Mouse (Mus musculus): ENCODE data around the gene Parvb.

The Parvb gene

DNA sequence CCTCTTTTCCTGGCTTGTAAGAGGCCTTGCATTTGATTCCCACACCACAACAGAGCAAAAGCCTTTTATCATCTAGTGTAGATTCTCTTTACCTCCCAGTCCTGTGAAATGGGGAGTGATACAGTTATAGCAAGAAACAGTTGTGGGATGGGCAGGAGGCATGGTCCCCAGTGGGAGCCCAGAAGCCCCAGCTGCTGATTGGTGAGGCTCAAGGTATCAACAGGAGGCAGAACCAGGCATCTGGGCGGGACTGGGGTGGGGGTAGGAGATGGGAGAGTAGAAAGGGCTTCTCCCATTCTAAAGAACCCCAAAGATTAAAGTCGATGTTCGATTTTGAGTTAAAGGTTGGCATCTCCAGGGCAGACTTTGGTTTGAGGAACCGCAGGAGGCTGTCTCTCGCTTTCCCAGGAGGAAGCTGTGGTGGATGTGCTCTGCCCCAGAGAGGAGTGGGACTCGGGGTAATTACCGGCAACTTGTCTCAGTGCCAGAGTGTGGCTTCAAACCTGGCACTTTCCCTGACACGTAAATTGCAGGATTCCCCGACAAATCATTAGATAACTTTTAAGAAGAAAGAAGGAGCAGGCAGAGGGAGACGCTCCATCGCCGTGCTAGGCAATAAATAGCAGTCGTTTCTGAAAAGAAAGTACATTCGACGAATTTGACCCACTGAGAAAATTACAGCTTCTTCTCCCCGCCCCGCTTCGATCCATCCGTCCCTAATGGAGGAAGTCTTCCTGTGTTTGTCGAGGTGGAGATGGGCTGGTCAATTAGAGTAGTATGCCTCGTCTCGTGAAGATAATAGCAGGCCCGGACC lies 13.7 kb upstream of the Parvb start:
- DNase-seq, result no peak

DNA sequence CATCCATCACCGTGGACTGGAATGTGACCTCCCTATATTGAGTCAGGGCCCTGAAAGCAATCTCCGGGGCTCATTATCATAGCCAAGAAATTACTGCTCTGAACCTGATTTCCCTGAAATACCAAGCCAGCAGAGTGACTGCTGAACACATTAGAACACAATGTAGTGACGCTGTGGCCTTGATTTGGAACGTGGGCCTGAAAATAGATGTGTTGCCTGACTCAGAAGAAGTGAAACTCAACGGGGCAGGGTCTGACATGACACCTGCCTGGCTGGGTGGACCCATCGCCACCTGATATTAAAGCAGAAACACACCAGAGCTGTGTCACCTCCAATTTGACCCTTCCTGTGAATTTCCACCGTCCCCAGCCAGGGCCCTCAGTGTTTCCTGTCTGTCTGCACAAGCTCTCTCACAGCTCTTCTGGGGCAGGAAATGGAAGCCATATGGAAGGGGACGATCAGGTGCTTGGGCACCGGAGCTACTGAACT lies 13.0 kb upstream of the Parvb start:
- DNase-seq, result peak; percentile 32

DNA sequence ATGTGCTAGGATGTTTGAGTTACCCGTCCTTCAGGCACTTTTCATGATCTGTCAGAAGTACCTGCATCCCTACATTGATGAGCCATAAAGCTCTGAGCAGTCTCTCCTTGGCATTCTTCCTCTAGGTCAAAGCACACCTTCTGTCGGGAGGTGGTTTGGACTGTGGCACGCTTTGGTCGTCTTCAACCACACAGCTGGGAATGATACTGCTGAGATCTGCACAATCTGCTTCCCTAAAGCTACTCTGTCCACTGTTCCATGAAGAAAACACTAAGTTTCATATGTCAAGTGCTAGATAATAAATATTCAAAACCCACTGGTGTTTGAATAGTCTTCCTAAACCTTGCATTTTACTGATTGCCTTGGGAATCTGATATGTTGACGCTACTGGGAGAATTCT lies 10.3 kb upstream of the Parvb start:
- no peak for DNase-seq

DNA sequence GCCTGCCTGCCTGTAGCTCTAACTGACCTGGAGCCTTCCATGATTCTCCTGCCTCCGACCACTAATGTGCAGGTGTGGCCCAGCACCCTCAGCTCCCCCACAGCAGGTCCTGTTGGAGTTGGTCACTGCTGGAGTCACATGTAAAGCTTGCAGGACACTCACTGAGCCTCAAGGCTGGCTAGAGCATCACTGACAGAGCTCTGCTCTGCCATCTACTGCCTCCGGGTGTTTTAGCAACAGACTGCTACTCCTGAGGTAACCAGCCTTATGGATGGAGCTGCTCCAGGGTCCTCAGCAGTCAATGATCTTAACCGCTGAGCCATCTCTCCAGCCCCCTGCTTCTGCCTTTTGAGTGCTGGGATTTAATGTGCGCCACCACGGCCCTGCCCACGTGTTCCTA lies 8.4 kb upstream of the Parvb start:
- no peak for DNase-seq

DNA sequence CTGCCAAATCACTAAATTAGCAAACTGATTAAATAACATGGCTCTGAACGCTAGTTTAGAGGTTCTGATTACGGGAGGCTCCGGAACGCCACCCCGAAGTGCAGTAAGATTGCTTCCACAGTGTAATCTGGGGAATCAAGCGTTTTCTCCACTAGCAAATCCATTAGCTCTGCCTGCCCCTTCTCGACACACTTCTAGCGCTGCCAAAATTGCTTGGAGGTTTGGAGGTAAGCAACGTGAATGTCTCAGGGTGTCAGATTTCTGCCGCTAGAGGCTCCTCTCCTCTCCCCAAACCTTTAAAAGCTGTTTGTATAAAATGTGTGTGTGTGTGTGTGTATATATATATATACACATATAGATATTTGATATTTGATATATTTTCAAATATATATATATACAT lies 7.1 kb upstream of the Parvb start:
- DNase-seq, result no peak

DNA sequence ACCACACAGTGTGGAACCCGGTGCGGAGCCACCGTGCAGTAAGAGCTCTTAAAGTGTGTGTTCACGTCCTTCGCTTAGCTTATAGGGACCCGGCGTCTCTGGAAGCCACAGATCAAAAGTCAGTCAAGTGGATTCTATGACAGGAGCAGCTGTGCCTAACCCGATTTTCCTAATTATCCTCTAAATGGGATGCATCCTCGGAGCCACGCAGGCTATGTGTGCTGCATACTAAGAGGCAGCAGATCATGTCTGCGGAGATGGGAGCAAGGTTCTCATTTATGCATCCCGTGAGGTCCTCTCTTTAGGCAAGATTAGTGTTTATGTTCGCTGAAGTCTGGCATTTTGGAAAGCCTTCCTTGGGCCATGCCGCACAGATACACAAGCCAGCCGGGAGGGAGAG lies 4.9 kb upstream of the Parvb start:
- no peak for DNase-seq

DNA sequence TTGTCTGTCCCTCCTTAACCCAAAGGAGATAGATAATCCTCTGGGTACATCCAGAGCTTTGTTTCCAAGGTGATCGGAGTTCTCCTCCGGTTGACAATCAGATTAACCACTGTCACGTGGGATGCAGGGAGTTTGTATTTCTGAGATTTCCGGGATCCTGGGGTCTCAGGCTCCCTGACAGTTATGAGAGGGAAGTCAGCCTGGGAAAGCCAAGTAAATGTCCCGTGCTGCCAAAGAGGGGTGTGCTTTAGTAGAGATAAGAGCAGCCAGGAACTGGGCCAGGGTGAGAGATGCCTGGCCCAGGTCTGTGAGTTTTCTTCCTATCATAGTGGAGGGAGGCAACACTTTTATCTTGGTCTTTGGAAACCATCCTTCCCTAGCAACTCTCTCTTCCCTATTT lies 1.2 kb upstream of the Parvb start:
- DNase-seq, result peak; percentile 68

DNA sequence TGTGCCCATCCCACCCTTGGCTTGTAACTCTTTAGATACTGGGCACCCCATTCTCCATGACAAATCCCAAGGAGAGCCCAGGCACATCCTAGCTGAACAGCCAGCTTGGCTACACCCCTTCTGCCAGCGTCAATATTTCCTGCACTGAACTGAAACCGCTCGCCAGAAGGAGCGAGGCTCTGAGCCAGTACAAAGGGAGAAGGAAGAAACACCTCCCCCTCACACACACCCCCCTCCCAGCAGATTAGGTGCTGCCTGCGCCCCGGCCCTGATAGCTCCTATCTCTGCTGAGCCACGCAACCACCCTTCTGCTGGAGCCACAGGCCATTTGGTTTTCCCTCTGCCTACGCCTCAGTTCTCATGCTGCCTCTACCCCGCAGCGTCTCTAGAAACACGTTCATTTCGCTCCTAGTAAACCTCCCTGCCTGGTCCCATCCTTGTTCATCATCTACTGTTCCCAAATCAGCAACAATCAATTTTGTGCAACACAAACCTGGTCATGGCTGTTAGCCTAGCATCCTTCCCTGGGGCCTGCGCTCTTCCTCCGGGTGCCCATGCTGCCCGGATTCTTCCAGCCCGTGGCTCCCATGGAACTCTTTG lies 630 bp upstream of the Parvb start:
- peak; percentile 81 for DNase-seq

DNA sequence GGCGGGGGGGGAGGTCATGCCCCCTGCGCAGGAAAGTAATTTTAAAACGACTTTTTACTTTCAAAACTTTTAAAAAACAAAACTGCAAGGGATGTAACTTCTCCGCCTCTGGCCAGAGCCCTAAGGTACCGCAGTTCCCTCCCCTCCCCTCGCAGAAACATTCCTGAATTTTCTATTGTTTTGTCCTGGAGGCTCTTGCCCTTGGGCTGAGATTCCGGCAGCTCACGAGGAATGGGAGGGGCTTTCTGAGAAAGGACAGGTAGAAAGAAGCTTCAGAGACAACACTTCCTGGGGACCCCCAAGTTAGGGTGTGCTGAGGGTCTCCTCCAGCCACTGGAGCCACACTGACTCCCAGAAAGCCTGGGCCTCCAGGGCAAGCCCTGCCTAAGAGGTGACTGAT lies 766 bp downstream of the Parvb start:
- DNase-seq, result no peak

DNA sequence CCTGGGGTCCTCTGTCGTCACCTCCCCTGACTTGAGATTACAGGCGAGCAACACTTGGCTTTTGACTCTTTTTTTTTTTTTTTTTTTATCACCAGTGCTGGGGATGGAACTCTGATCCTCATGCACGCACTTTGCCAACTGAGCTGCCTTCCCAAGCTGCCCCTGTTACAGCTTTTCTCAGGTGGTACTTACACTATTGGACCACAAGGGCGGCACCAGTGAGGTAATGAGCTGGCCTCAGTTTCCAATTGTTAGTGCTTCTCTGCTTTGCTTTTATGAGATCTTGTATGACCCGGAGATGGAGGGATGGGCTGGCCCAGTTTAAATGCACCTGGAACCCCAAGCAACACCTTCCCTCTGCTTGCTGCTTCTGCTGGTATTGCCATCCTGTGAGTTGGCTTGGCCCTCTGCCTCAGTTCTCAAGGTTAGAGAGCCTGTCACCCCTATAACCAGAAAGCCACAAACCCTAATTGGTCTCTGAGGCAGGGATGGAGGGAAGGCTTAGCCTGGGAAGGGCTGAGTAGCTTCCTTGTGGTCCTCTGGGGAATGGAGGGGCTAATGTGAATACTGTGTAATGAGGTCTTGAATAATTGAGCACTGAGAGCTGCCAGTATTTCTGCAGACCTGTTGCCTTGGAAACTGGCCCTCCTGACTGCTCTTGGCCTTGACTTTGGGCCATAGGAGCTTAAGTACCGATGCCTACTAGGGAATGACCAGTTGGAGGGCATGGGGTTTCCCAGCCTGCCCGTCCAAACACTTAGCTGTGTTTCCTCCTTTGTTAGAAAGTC lies 3.1 kb downstream of the Parvb start:
- DNase-seq, result no peak

DNA sequence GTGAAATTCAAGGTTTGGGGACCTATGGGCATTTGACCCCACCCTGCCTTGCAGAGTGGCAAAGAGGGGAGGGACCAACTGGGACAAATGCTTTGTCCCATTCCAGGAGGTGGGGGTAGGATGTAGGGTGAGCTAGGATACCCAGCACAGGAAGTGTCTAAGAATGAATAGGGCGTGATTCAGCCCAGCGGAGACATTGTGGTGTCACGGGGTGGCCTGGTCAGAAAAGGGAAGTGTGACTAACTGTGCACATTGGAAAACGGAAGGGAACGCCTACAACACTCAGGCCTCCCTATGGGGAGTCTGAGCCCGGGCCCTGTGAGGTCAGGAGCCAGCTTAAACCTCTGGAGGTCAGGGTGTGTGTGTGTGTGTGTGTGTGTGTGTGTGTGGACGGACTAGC lies 3.8 kb downstream of the Parvb start:
- peak; percentile 92 for DNase-seq

DNA sequence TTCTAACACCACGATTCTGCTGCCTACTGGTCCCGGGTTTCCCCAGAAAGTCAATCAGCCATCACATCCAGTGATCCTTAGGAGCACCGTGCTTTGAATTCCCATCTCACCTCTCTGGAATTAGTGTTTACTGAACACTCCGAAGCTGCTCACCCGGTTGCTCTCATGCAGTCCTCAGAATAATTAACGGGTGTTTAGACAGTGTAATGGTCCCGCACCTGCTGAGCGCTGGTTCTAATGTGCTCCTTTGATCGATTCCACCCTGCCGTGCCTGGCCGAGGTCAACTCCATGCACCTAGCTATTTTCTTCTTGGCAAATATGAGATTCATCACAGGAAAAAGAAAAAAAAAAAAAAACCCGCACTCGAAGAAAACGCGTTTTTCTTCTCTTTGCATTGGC lies 6.7 kb downstream of the Parvb start:
- DNase-seq, result no peak

DNA sequence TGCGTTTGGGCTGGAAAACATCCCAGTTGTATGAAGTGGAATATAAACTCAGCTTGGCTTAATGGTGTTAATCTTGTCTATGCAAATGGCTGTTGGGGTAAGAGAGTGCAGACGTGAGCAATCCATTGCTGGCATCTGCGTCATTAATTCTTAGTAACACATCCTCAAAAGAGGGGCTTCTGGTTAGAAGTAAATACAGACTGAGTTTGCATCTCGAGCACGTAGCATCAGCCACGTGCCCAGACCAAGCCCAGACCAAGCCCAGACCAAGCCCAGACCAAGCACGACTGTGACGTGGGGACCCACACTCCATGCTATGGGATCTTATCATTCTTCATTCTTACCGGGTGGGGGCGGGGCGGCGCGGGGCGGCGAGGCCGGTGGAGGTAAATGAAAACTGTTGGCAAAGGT lies 7.2 kb downstream of the Parvb start:
- DNase-seq, result no peak

DNA sequence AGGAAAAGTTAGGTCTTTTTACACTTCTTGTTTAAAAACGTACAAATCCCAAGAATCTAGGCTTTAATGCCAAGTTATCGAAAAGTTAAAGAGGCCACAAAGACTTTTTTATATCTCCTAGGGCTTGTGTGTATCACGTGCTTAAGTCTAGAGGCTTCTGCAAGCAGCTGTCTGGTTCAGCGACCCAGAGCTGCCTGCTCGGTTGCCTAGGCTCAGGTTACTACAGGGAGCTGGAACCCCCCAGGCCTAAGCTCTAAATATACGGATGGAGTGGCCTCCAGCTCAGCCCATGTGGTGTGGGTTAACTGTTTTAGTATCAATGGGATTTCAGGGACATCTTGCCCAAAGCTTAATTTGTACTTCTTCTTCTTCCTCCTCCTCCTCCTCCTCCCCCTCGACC lies 9.7 kb downstream of the Parvb start:
- DNase-seq, result no peak

DNA sequence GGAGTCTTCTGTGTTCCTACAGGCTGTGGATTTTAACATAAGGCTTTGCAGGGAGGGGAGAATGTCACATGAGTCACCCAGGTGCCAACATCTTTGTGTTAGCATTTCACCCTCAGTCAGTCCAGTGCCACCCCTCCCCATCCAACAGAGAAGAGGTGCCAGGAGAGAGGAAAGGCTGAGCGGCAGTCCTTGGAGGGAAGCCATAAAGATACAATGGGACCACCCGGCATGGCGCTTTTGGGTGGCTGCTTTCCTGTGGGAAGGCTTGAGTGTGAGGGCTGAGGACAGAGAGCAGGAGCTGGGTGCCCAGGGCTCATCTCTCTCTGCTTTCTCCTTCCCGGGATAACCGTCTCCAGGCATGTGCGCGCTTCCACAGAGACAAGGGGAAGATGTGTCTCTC lies 13.3 kb downstream of the Parvb start:
- peak; percentile 23 for DNase-seq

DNA sequence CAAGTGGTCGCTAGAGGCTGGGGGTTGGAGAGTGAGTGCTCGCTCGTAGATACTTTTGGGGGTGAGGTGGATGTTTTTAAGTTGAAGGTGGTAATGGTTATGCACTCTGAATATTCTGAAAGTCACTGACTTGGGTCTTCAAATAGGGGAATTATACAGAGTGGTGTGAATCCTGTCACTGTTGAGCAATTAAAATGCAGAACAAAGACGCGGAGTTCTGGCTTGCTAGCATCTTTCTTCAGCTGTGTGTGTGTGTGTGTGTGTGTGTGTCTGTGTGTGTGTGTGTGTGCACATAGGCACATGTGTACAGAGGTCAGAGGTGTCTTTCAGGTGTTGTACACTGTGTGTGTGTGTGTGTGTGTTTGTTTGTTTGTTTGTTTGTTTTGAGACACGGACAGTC lies 14.4 kb downstream of the Parvb start:
- DNase-seq, result peak; percentile 16

DNA sequence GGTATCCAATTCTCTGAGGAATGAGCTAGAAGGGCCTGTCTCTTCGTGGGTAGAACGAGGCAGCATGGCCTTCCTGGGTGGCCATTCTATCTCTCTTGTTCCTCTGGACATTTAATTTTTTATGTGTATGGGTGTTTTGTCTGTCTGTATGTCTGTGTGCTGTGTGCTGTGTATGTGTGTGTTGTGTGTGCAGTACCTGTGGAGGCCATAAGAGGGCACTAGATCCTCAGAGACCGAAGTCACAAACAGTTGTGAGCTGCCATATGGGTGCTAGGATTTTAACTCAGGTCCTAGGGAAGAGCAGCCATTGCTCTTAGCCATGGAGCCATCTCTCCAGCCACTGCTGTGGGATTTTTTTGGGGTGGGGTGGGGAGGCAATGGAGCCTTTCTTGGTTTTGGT lies 15.5 kb downstream of the Parvb start:
- DNase-seq, result no peak

DNA sequence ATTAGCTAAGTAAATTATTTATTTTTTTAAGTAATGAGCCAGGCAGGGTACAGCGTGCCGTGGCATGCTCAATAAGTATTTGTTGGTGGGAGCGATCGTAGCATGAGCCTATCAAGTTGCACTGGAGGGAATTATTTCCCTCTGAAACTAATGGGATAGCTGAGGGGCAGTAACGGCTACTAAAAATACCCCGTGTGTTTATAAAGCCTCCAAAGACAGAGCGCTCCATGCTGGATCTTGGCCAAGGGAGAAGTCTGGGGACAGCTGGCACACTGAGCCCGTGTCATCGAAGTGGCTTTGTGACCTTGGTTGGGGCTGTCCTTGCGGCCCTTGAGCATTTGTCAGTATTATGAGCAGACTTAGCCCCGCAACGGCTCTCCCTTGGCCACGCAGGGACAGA lies 19.4 kb downstream of the Parvb start:
- peak; percentile 79 for DNase-seq

DNA sequence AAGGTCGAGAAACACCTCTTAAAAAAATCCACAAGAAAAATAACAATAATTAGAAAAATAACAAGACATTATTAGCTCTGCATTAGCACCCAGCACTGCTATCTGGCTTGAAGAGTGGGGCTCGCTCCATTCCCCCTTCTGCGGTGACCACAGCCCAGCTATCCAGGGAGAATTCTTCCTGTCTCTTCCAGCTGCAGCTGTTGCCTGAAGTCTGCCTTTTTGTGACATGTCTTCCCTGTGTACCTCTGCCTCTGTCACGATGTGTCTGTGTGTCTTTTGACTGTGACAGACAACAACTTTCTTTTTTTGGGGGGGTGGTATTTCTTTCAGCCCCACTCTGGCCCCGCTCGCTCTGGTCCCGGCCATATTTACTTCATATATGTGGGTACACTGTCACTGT lies 20.8 kb downstream of the Parvb start:
- no peak for DNase-seq

DNA sequence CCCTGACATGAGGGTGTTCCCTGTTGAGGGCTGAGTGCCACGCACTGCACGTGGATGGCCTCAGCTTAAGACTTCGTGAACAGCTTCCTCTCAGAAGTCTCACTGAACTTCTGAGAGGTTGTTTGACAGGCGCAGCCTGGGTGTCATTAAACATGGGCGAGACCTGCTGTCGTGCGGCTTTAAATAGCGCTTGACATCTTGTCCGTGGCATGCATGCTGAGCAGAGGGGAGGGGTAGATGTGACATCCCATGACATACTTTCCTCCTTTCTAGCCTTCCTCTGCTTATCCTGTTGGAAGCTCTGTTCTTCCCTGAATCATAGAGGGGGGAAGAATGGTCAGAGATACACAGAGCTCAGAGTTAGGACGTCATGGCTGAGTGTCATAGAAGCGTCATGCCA lies 21.9 kb downstream of the Parvb start:
- DNase-seq, result peak; percentile 49

DNA sequence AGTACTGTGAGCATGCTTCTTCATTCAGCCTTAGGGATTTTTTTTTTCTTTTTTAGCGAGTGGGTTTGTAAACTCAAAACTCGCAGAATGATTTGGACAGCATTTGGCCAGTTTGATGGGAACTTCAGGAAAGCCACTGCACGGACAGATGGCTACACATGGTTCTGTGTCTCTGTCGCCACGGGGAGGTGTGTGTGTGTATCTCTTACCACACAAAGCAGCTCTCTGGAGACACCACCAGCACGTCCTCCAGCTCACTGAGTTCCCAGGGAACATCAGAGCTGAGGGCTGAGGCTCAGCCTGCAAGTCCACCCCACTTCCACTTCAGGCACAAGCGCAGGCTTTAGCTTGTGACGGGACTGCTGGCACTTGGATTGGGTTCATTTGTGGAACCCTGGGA lies 22.5 kb downstream of the Parvb start:
- DNase-seq, result no peak

DNA sequence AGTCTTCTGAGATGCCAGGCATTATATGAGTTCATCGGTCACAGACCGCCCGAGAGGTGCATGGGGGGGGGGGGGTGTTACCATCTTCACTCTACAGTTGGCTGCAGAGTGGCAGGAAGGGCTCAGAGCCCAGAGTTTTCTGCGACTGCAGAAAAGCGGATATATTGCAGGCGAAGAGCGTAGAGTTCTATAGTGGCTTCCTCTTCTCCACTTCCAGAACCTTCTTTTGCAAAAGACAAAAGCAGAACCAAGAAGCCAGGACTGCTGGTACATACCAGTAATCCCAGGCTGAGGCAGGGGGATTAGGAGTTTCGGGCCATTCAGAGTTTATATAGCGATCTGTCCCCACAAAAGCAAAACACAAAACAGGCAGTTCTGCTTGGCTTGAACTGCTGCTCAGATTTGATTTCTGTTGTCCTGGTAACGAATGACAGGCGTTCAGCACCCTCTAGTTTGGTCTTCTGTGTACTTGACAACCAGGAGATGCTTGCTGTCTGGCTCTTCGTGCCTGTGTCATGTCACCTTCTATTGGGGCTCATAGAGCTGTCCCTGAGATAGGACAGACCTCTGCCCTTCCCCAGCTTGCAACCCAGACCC lies 24.5 kb downstream of the Parvb start:
- peak; percentile 10 for DNase-seq

DNA sequence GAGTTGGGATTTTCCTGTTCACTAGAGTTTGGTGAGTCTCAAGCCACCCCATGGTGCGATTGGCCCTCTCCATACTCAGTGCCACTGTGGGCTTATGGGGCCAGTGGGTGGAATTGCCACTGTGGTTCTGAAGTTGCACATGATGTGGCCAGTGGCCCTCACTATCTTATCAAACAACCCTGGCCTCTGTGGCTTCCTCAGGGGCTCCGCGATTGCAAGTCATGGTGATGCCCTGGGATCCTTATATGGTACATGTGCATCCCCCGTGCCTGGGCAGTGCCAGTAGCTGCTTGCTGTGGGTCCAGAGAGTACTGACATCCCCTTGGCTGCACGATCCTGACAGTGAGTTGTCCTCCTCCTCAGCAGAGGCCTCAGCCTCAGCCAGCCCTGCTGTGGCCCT lies 25.0 kb downstream of the Parvb start:
- no peak for DNase-seq

All from lung, postnatal 36 days (tissue).